Mouse (Mus musculus): Measurements from ENCODE around the gene Tor1b.
"Not testable (repeated sequence)": the region's sequence is repeated elsewhere in the genome, so short reads cannot be mapped to it uniquely, and the experiment has no call there.

Tor1b gene

GRCm38 (mm10) chr2:30952824-30953490, at the start of gene Tor1b:
Gene Tor1b, plus strand, starts transcription at chr2:30952959.
- peak; percentile 45 for DNase-seq (ENCODE audit: low spot score)

- DNase-seq (ENCODE audit: low spot score), result no peak
Observed at GRCm38 (mm10) chr2:30904231-30904630, 48.5 kb upstream of the Tor1b start.

GRCm38 (mm10) chr2:30904991-30905390, 47.8 kb upstream of the Tor1b start:
- no peak for DNase-seq (ENCODE audit: low spot score)

GRCm38 (mm10) chr2:30905906-30906305, 46.9 kb upstream of the Tor1b start:
- DNase-seq (ENCODE audit: low spot score), result no peak

GRCm38 (mm10) chr2:30906641-30907040, 46.1 kb upstream of the Tor1b start:
- DNase-seq (ENCODE audit: low spot score), result no peak

GRCm38 (mm10) chr2:30912291-30912773, 40.4 kb upstream of the Tor1b start:
- DNase-seq (ENCODE audit: low spot score), result no peak

- DNase-seq (ENCODE audit: low spot score), result no peak
Observed at GRCm38 (mm10) chr2:30913022-30913421, 39.7 kb upstream of the Tor1b start.

- no peak for DNase-seq (ENCODE audit: low spot score)
Observed at GRCm38 (mm10) chr2:30914836-30915235, 37.9 kb upstream of the Tor1b start.

GRCm38 (mm10) chr2:30915376-30915775, 37.4 kb upstream of the Tor1b start:
- DNase-seq (ENCODE audit: low spot score), result no peak

- not testable (repeated sequence) for DNase-seq (ENCODE audit: low spot score)
Observed at GRCm38 (mm10) chr2:30915933-30916332, 36.8 kb upstream of the Tor1b start.

GRCm38 (mm10) chr2:30917649-30918048, 35.1 kb upstream of the Tor1b start:
- DNase-seq (ENCODE audit: low spot score), result no peak

- DNase-seq (ENCODE audit: low spot score), result no peak
Observed at GRCm38 (mm10) chr2:30918126-30918525, 34.6 kb upstream of the Tor1b start.

- no peak for DNase-seq (ENCODE audit: low spot score)
Observed at GRCm38 (mm10) chr2:30918780-30919329, 33.9 kb upstream of the Tor1b start.

GRCm38 (mm10) chr2:30920216-30920615, 32.5 kb upstream of the Tor1b start:
- no peak for DNase-seq (ENCODE audit: low spot score)

GRCm38 (mm10) chr2:30923099-30923498, 29.7 kb upstream of the Tor1b start:
- DNase-seq (ENCODE audit: low spot score), result no peak

GRCm38 (mm10) chr2:30925181-30925580, 27.6 kb upstream of the Tor1b start:
- no peak for DNase-seq (ENCODE audit: low spot score)

- no peak for DNase-seq (ENCODE audit: low spot score)
Observed at GRCm38 (mm10) chr2:30926381-30926780, 26.4 kb upstream of the Tor1b start.

- DNase-seq (ENCODE audit: low spot score), result no peak
Observed at GRCm38 (mm10) chr2:30927151-30927781, 25.5 kb upstream of the Tor1b start.

- peak; percentile 58 for DNase-seq (ENCODE audit: low spot score)
Observed at GRCm38 (mm10) chr2:30927844-30928628, 24.7 kb upstream of the Tor1b start.

- DNase-seq (ENCODE audit: low spot score), result no peak
Observed at GRCm38 (mm10) chr2:30928893-30929482, 23.8 kb upstream of the Tor1b start.

- DNase-seq (ENCODE audit: low spot score), result no peak
Observed at GRCm38 (mm10) chr2:30929483-30930045, 23.2 kb upstream of the Tor1b start, which contains the start of gene Ptges. Gene Ptges, minus strand, starts transcription at chr2:30929863.

- not testable (repeated sequence) for DNase-seq (ENCODE audit: low spot score)
Observed at GRCm38 (mm10) chr2:30930846-30931245, 21.9 kb upstream of the Tor1b start.
